Mouse (Mus musculus): ENCODE measurements around the gene Irf2bpl.

- TF ChIP-seq CTCF (IDR thresholded peaks at IDR 0.05; ENCODE audit: borderline replicate concordance, extremely low read depth, insufficient read depth, insufficient read length) (no peak), POLR2A (IDR thresholded peaks at IDR 0.05; ENCODE audit: borderline replicate concordance, extremely low read depth, insufficient read depth, insufficient read length, poor library complexity, severe bottlenecking) (no peak)
Observed at GRCm38 (mm10) chr12:86887381-86888129, 3.0 kb upstream of the Irf2bpl start.
